Mouse (Mus musculus) liver, postnatal 0 days (tissue): ENCODE results near the gene Meioc.

Source experiments
- CTCF ChIP-seq: sonication (generic); IDR thresholded peaks from 2 replicates; pipeline ENCODE4 v1.5.1; 2016; ENCODE audit warnings: antibody characterized with exemption, low read depth
- EP300 ChIP-seq: IDR thresholded peaks from 2 replicates; pipeline ENCODE4 v1.6.1; 2016; ENCODE audit warnings: antibody characterized with exemption, low read depth, mild to moderate bottlenecking

DNA sequence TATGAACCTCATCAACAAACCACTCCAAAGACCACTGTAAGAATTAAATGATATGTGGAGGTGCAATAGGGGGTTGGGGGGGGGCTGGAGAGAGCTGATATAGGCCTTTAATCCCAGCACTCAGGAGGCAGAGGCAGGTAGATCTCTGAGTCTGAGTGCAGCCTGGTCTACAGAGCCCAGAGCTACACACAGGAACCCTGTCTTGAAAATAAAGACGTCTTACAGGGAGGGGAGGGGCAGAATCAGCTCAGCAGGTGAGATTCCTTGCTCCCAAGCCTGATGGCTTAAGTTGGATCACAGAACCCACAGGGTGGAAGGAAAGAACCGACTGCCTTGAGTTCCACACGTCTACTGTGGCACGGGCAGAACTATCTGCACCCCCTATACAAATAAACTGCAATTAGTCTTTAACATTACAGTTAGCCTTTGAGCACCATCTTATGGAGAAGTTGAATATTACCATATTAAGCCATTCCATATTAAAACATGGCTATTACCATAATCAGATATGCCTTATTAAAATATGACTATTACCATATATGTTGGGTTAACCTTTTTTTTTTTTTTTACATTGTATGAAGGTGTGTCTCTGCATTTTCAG, 7.1 kb upstream of the Meioc start:
- TF ChIP-seq CTCF (peak; percentile 42), EP300 (no peak)
